Mouse (Mus musculus): ENCODE results near the gene Gon7. TPM values are rescaled to one million over a fixed set of nuclear protein-coding genes. Genes with fewer than 3 reads are reported as not detected.

The Gon7 gene
- total RNA-seq, 2 experiments from 2014 or later = 7.7 to 11.3 TPM

GRCm38 (mm10) chr12:102733381-102733780 is 24.2 kb downstream of the Gon7 start:
- Histone ChIP-seq H3K4me3 (no peak overlapping the region), H3K27ac (no peak overlapping the region)
- DNase-seq = peak; percentile 62
- intact Hi-C loops (cut with DNase I) = no loop called here
- peak; percentile 68 for TF ChIP-seq CTCF (IDR thresholded peaks at IDR 0.05)

- Histone ChIP-seq H3K27ac (no peak overlapping the region), H3K4me3 (peak overlapping the region; percentile 26; the same call in 1 of the 2 replicates)
- intact Hi-C loops (cut with DNase I) = no loop called here
- TF ChIP-seq CTCF (IDR thresholded peaks at IDR 0.05) = no peak
- DNase-seq = no peak
These were observed 26.6 kb downstream of the Gon7 start for GRCm38 (mm10) chr12:102730798-102731619.

- TF ChIP-seq CTCF (IDR thresholded peaks at IDR 0.05) = no peak
- intact Hi-C loops (cut with DNase I) = no loop called here
- peak overlapping the region; percentile 26 for H3K4me3 ChIP-seq
- no peak overlapping the region for H3K27ac ChIP-seq
- peak; percentile 35 for DNase-seq
These were observed 27.5 kb downstream of the Gon7 start for GRCm38 (mm10) chr12:102729855-102730797.

- no peak for DNase-seq
- H3K27ac ChIP-seq = no peak overlapping the region
- no peak overlapping the region for H3K4me3 ChIP-seq
- no peak for TF ChIP-seq CTCF (IDR thresholded peaks at IDR 0.05)
- intact Hi-C loops (cut with DNase I) = no loop called here
These were observed 31.8 kb downstream of the Gon7 start for GRCm38 (mm10) chr12:102725761-102726175.

- intact Hi-C loops (cut with DNase I) = no loop called here
- TF ChIP-seq CTCF (IDR thresholded peaks at IDR 0.05) = no peak
- no peak for DNase-seq
These were observed 32.5 kb downstream of the Gon7 start for GRCm38 (mm10) chr12:102725146-102725545.

GRCm38 (mm10) chr12:102723861-102724260 is 33.7 kb downstream of the Gon7 start:
- no peak for TF ChIP-seq CTCF (IDR thresholded peaks at IDR 0.05)
- Histone ChIP-seq H3K27ac (no peak overlapping the region), H3K4me3 (no peak overlapping the region)
- intact Hi-C loops (cut with DNase I) = no loop called here
- DNase-seq = no peak

More at GRCm38 (mm10) chr12:102725146-102725545, 32.5 kb downstream of the Gon7 start:
- no peak overlapping the region for H3K27ac ChIP-seq
- H3K4me3 ChIP-seq = no peak overlapping the region

GRCm38 (mm10) chr12:102722966-102723365 is 34.6 kb downstream of the Gon7 start:
- H3K4me3 ChIP-seq = no peak overlapping the region
- DNase-seq = no peak
- intact Hi-C loops (cut with DNase I) = no loop called here
- TF ChIP-seq CTCF (IDR thresholded peaks at IDR 0.05) = no peak
- no peak overlapping the region for H3K27ac ChIP-seq

- TF ChIP-seq CTCF (IDR thresholded peaks at IDR 0.05) = no peak
- intact Hi-C loops (cut with DNase I) = no loop called here
- Histone ChIP-seq H3K4me3 (no peak overlapping the region), H3K27ac (no peak overlapping the region)
- no peak for DNase-seq
These were observed 35.2 kb downstream of the Gon7 start for GRCm38 (mm10) chr12:102722451-102722850.

- no peak overlapping the region for H3K4me3 ChIP-seq
- intact Hi-C loops (cut with DNase I) = loop anchor here (1.0 to 10.0 kb wide), 3 partner anchors 140 to 225 kb away; no protein-coding TSS in a partner anchor
- peak; percentile 81 for TF ChIP-seq CTCF (IDR thresholded peaks at IDR 0.05)
- H3K27ac ChIP-seq = no peak overlapping the region
- DNase-seq = peak; percentile 44
These were observed 37.9 kb downstream of the Gon7 start for GRCm38 (mm10) chr12:102719552-102720315.

- intact Hi-C loops (cut with DNase I) = loop anchor here (10.0 kb wide), 1 partner anchor 220 kb away; no protein-coding TSS in a partner anchor
- no peak for TF ChIP-seq CTCF (IDR thresholded peaks at IDR 0.05)
- Histone ChIP-seq H3K4me3 (no peak overlapping the region), H3K27ac (no peak overlapping the region)
- no peak for DNase-seq
These were observed 42.8 kb downstream of the Gon7 start for GRCm38 (mm10) chr12:102714654-102715395.

GRCm38 (mm10) chr12:102714116-102714515 is 43.5 kb downstream of the Gon7 start:
- DNase-seq = no peak
- intact Hi-C loops (cut with DNase I) = loop anchor here (10.0 kb wide), 1 partner anchor 219 kb away; no protein-coding TSS in a partner anchor
- H3K4me3 ChIP-seq = no peak overlapping the region
- TF ChIP-seq CTCF (IDR thresholded peaks at IDR 0.05) = no peak
- H3K27ac ChIP-seq = no peak overlapping the region
